Mouse (Mus musculus): ENCODE data around the gene Pank1. TPM values are rescaled to one million over a fixed set of nuclear protein-coding genes. Genes with fewer than 3 reads are reported as not detected.

The Pank1 gene
- total RNA-seq, 1 experiment: 6.9 TPM

- DNase-seq (ENCODE audit: low read depth, low spot score): no peak
- no peak overlapping the region for H3K27ac ChIP-seq (ENCODE audit: insufficient read depth, low read depth, low read length, poor library complexity, severe bottlenecking)
- in situ Hi-C loops (cut with MboI; ENCODE audit: low sequenced_read_pairs in 2 of 2, unreplicated experiment in 2 of 2): no loop called here
- H3K4me3 ChIP-seq (ENCODE audit: insufficient read depth in 1 of 2, low read depth in 1 of 2, low read length in 2 of 2, poor library complexity in 1 of 2, severe bottlenecking in 1 of 2): no peak overlapping the region; a peak in 1 of 4 replicates
- peaks cover 8% of the 10 kb centered on the region for H3K36me3 ChIP-seq (ENCODE audit: control insufficient read depth, insufficient read depth, low read length, poor library complexity, severe bottlenecking)
- no peak for TF ChIP-seq MAFK (IDR thresholded peaks at IDR 0.05; ENCODE audit: insufficient read depth, low read depth, low read length)
- TF ChIP-seq CHD2 (IDR thresholded peaks at IDR 0.05; ENCODE audit: low read depth, low read length): no peak
- no peak for TF ChIP-seq ZNF384 (IDR thresholded peaks at IDR 0.05; ENCODE audit: low read depth, low read length)
- TF ChIP-seq HCFC1 (IDR thresholded peaks at IDR 0.05; ENCODE audit: borderline replicate concordance, insufficient read depth, low read length): no peak
- TF ChIP-seq ZC3H11A (IDR thresholded peaks at IDR 0.05; ENCODE audit: borderline replicate concordance, low read depth, low read length): no peak
- no peak overlapping the region for H3K9ac ChIP-seq (ENCODE audit: insufficient read depth, low read depth, low read length, poor library complexity, severe bottlenecking)
- no peaks in the 10 kb centered on the region for H3K9me3 ChIP-seq (ENCODE audit: control insufficient read depth, insufficient read depth, low read depth, low read length)
- H3K4me1 ChIP-seq (ENCODE audit: control insufficient read depth in 2 of 2, insufficient read depth in 2 of 2, low read length in 2 of 2, poor library complexity in 1 of 2): peaks cover 2 to 5% of the 10 kb centered on the region in 2 experiments; a peak in 1 of 4 replicates
Observed at GRCm38 (mm10) chr19:34920531-34920930, 41.3 kb upstream of the Pank1 start.

- TF ChIP-seq HCFC1 (IDR thresholded peaks at IDR 0.05; ENCODE audit: borderline replicate concordance, insufficient read depth, low read length) (no peak), CHD2 (IDR thresholded peaks at IDR 0.05; ENCODE audit: low read depth, low read length) (no peak), ZC3H11A (IDR thresholded peaks at IDR 0.05; ENCODE audit: borderline replicate concordance, low read depth, low read length) (no peak), MAFK (IDR thresholded peaks at IDR 0.05; ENCODE audit: insufficient read depth, low read depth, low read length) (no peak), ZNF384 (IDR thresholded peaks at IDR 0.05; ENCODE audit: low read depth, low read length) (no peak)
- no peak for DNase-seq (ENCODE audit: low read depth, low spot score)
- peaks cover 2 to 5% of the 10 kb centered on the region in 2 experiments; a peak in 1 of 4 replicates for H3K4me1 ChIP-seq (ENCODE audit: control insufficient read depth in 2 of 2, insufficient read depth in 2 of 2, low read length in 2 of 2, poor library complexity in 1 of 2)
- peaks cover 6% of the 10 kb centered on the region for H3K36me3 ChIP-seq (ENCODE audit: control insufficient read depth, insufficient read depth, low read length, poor library complexity, severe bottlenecking)
- H3K4me3 ChIP-seq (ENCODE audit: insufficient read depth in 1 of 2, low read depth in 1 of 2, low read length in 2 of 2, poor library complexity in 1 of 2, severe bottlenecking in 1 of 2): no peak overlapping the region
- no peaks in the 10 kb centered on the region for H3K9me3 ChIP-seq (ENCODE audit: control insufficient read depth, insufficient read depth, low read depth, low read length)
- no peak overlapping the region for H3K27ac ChIP-seq (ENCODE audit: insufficient read depth, low read depth, low read length, poor library complexity, severe bottlenecking)
- H3K9ac ChIP-seq (ENCODE audit: insufficient read depth, low read depth, low read length, poor library complexity, severe bottlenecking): no peak overlapping the region
- in situ Hi-C loops (cut with MboI; ENCODE audit: low sequenced_read_pairs in 2 of 2, unreplicated experiment in 2 of 2): no loop called here
Observed at GRCm38 (mm10) chr19:34920066-34920465, 40.8 kb upstream of the Pank1 start.

GRCm38 (mm10) chr19:34912366-34912765 is 33.1 kb upstream of the Pank1 start:
- Histone ChIP-seq H3K9me3 (ENCODE audit: control insufficient read depth, insufficient read depth, low read depth, low read length) (no peaks in the 10 kb centered on the region), H3K36me3 (ENCODE audit: control insufficient read depth, insufficient read depth, low read length, poor library complexity, severe bottlenecking) (no peaks in the 10 kb centered on the region), H3K9ac (ENCODE audit: insufficient read depth, low read depth, low read length, poor library complexity, severe bottlenecking) (no peak overlapping the region), H3K27ac (ENCODE audit: insufficient read depth, low read depth, low read length, poor library complexity, severe bottlenecking) (no peak overlapping the region), H3K4me3 (ENCODE audit: insufficient read depth in 1 of 2, low read depth in 1 of 2, low read length in 2 of 2, poor library complexity in 1 of 2, severe bottlenecking in 1 of 2) (no peak overlapping the region), H3K4me1 (ENCODE audit: control insufficient read depth in 2 of 2, insufficient read depth in 2 of 2, low read length in 2 of 2, poor library complexity in 1 of 2) (peaks cover 0 to 7% of the 10 kb centered on the region in 2 experiments; a peak in 3 of 4 replicates)
- in situ Hi-C loops (cut with MboI; ENCODE audit: low sequenced_read_pairs in 2 of 2, unreplicated experiment in 2 of 2): no loop called here
- DNase-seq (ENCODE audit: low read depth, low spot score): no peak
- no peak for TF ChIP-seq ZC3H11A (IDR thresholded peaks at IDR 0.05; ENCODE audit: borderline replicate concordance, low read depth, low read length)

GRCm38 (mm10) chr19:34906772-34907171 is 27.5 kb upstream of the Pank1 start:
- Histone ChIP-seq H3K9ac (ENCODE audit: insufficient read depth, low read depth, low read length, poor library complexity, severe bottlenecking) (no peak overlapping the region), H3K36me3 (ENCODE audit: control insufficient read depth, insufficient read depth, low read length, poor library complexity, severe bottlenecking) (no peaks in the 10 kb centered on the region), H3K27ac (ENCODE audit: insufficient read depth, low read depth, low read length, poor library complexity, severe bottlenecking) (no peak overlapping the region), H3K4me3 (ENCODE audit: insufficient read depth in 1 of 2, low read depth in 1 of 2, low read length in 2 of 2, poor library complexity in 1 of 2, severe bottlenecking in 1 of 2) (no peak overlapping the region), H3K4me1 (ENCODE audit: control insufficient read depth in 2 of 2, insufficient read depth in 2 of 2, low read length in 2 of 2, poor library complexity in 1 of 2) (peaks cover 3 to 13% of the 10 kb centered on the region in 2 experiments; a peak in 3 of 4 replicates), H3K9me3 (ENCODE audit: control insufficient read depth, insufficient read depth, low read depth, low read length) (no peaks in the 10 kb centered on the region)
- DNase-seq (ENCODE audit: low read depth, low spot score): no peak
- TF ChIP-seq ZNF384 (IDR thresholded peaks at IDR 0.05; ENCODE audit: low read depth, low read length) (no peak), HCFC1 (IDR thresholded peaks at IDR 0.05; ENCODE audit: borderline replicate concordance, insufficient read depth, low read length) (no peak), ZC3H11A (IDR thresholded peaks at IDR 0.05; ENCODE audit: borderline replicate concordance, low read depth, low read length) (no peak), MAFK (IDR thresholded peaks at IDR 0.05; ENCODE audit: insufficient read depth, low read depth, low read length) (no peak), CHD2 (IDR thresholded peaks at IDR 0.05; ENCODE audit: low read depth, low read length) (no peak)
- in situ Hi-C loops (cut with MboI; ENCODE audit: low sequenced_read_pairs in 2 of 2, unreplicated experiment in 2 of 2): no loop called here

- peaks cover 3 to 16% of the 10 kb centered on the region in 2 experiments; a peak in 3 of 4 replicates for H3K4me1 ChIP-seq (ENCODE audit: control insufficient read depth in 2 of 2, insufficient read depth in 2 of 2, low read length in 2 of 2, poor library complexity in 1 of 2)
- H3K36me3 ChIP-seq (ENCODE audit: control insufficient read depth, insufficient read depth, low read length, poor library complexity, severe bottlenecking): no peaks in the 10 kb centered on the region
- DNase-seq (ENCODE audit: low read depth, low spot score): no peak
- TF ChIP-seq HCFC1 (IDR thresholded peaks at IDR 0.05; ENCODE audit: borderline replicate concordance, insufficient read depth, low read length): no peak
- no peak for TF ChIP-seq MAFK (IDR thresholded peaks at IDR 0.05; ENCODE audit: insufficient read depth, low read depth, low read length)
- no peak for TF ChIP-seq CHD2 (IDR thresholded peaks at IDR 0.05; ENCODE audit: low read depth, low read length)
- no peak for TF ChIP-seq ZNF384 (IDR thresholded peaks at IDR 0.05; ENCODE audit: low read depth, low read length)
- no peak for TF ChIP-seq ZC3H11A (IDR thresholded peaks at IDR 0.05; ENCODE audit: borderline replicate concordance, low read depth, low read length)
- no peak overlapping the region for H3K4me3 ChIP-seq (ENCODE audit: insufficient read depth in 1 of 2, low read depth in 1 of 2, low read length in 2 of 2, poor library complexity in 1 of 2, severe bottlenecking in 1 of 2)
- no peaks in the 10 kb centered on the region for H3K9me3 ChIP-seq (ENCODE audit: control insufficient read depth, insufficient read depth, low read depth, low read length)
- in situ Hi-C loops (cut with MboI; ENCODE audit: low sequenced_read_pairs in 2 of 2, unreplicated experiment in 2 of 2): no loop called here
- no peak overlapping the region for H3K9ac ChIP-seq (ENCODE audit: insufficient read depth, low read depth, low read length, poor library complexity, severe bottlenecking)
- H3K27ac ChIP-seq (ENCODE audit: insufficient read depth, low read depth, low read length, poor library complexity, severe bottlenecking): no peak overlapping the region
Observed at GRCm38 (mm10) chr19:34905424-34905823, 26.2 kb upstream of the Pank1 start.
